Mouse (Mus musculus) adrenal gland (tissue): ENCODE data around the gene Adap1.

ENCODE experiments used
- intact Hi-C: fragments of 180-260 bp; cut with DNase I; formaldehyde crosslinking; loops from one replicate; pipeline ENCODE4 v1.15.1; 2025

Adap1 gene

DNA sequence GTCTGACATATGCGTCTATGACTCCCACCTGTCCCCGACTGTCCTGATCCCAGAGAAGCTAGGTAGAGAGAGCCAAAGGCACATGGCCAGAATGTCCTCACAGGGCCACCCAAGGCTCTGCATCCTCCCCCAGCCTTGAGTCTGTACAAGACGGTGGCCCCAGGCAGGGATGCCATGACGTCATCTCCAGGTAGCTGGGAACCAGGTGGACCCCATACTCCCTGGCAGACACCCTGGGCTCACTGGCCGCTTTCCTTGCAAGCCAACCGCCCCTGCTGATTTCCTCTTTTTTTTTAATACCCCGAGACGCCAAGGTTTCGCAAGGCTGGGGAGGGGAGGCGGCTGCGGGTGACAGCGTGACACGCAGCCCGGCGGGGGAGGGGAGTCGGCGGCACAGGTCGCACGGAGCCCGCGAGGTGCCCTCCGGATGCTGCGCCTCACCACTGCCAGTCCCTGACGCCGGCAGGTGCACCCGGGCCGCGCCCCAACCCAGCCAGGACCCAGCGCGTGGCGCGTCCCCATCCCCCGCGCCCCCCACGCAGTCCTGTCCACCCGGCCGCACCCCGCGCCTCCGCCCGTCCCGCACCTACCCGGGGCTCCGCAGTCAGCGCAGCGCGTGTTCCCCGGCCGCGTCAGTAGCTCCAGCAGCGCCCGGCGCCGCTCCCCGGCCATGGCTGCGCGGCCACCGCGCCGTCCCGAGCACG, 579 bp downstream of the Adap1 start:
- intact Hi-C loops: loop anchor here (1.0 to 10.0 kb wide), 2 partner anchors 43 to 480 kb away; no protein-coding TSS in a partner anchor

DNA sequence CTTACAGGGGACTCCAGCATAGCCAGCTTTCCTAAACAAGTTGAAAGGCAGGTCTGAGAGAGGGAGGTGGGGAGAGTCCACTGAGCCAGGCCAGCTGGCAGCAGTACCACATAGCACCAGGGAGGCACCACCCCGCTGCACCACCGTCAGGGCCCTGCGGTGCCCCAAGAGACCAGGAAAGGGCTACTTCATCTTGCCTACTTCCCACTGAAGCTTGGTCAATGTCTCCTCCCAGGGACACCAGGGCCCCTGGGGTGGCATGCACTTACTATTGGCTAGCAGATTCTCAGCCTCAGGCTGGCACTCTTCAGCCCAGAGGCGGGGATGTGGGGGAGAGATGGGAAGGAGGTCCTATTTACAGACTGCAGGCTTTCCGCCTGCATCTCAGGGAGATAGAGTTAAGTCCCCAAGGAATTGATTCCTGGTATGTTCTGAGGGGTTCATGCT, 1.4 kb downstream of the Adap1 start:
- intact Hi-C loops: loop anchor here (10.0 kb wide), 1 partner anchor 479 kb away; no protein-coding TSS in a partner anchor

DNA sequence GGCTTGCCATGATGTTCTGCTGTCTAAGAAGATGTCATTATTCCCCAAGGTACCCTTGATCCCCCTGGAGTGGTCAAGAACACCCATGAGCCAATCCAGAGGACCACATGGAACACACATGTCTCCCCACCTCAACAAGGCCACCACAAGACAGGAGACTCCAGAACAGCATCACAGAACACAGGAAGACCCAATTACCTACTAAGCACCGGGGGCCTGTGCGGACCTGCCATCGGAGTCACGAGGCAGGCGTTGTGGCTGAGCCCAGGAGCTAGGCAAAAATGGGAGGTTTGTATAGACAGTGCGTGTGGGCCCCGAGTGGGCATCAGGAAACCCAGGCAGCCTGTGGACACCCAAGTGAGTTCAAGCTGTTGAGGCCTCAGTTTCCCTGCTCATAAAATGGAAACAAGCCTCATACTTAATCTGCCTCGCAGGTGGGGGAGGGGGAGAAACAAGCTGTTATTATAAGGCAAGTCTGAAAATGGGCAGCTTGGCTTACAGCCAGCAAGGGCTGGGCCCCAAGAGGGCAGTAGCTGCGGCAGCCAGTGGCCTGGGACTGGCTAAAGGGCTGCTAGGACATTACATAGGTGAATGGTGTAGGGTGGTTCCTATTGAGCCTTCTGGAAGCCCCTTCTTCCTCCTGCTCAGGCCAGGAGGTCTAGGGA, 2.0 kb downstream of the Adap1 start:
- intact Hi-C loops: loop anchor here (10.0 kb wide), 1 partner anchor 479 kb away; no protein-coding TSS in a partner anchor

DNA sequence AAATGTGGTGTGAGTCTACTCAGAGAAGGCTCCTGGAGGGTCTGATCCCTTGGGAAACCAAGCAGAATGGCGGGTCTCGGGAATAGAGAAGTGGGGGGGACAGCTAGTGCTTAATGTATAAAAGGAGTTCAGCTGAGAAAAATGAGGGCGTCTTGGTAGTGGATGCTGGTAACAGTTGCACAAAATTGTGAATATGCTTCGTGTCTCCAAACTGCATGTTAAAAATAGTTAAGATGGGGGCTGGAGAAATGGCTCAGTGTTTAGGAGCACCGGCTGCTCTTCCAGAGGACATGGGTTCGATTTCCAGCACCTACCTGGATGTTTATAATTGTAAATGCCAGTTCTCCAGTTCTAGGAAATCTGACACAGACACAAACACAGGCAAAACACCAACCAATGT, 4.1 kb downstream of the Adap1 start:
- intact Hi-C loops: loop anchor here (10.0 kb wide), 1 partner anchor 477 kb away; no protein-coding TSS in a partner anchor

DNA sequence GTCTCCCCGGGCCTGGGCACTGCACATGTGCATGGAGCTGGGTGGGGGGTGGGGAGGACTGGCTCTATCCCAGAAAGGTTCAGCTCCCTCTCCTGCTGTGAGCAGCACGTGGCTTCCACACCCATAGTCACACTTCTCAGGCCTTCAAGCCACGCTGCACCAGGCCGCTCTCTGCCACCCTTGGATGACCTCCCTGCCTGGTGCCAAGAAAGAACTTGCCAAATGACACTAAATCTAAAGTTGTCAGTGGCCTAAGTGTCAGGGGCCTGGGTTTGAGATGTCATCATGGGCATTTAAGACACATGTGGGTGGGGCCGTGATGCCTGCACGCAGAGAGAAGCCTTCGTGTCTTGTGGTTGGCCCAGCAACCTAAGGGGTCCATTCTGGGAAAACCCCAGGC, 5.0 kb downstream of the Adap1 start:
- intact Hi-C loops: loop anchor here (10.0 kb wide), 1 partner anchor 476 kb away; no protein-coding TSS in a partner anchor

DNA sequence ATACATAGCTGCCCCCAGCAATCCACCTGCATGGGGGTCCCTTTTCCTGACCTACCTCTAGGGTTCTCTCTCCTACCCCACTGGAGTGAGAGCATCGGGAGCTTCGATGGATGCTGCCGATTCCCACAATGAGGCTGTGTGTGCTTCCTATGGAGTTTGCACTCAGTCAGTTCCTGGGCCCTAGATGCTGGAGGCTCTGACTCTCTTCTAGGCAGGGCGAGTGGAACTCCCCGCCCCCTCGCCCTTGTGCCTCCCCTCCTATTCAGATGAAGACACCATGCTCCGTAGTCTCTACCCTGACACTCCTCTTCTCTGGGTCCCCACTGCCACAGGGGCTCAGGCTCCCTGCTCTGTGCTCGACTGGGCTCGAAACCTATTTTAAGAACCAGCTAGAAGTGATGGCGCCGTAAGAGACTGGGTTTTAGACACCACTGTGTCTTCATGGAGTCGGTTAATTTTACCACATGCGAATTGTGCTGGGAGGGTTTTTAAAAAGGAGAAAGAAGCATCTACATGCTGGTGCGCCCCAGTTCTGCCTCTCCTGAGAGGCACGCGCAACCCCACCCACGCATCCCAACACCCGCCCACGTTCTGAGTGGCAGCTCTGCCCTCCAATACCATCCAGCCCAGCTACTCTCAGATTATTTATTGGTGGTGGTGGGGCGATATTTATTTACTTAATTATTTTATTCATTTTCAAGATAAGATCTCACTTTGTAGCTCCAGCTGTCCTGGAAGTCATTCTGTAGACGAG, 7.5 kb downstream of the Adap1 start:
- intact Hi-C loops: no loop called here

DNA sequence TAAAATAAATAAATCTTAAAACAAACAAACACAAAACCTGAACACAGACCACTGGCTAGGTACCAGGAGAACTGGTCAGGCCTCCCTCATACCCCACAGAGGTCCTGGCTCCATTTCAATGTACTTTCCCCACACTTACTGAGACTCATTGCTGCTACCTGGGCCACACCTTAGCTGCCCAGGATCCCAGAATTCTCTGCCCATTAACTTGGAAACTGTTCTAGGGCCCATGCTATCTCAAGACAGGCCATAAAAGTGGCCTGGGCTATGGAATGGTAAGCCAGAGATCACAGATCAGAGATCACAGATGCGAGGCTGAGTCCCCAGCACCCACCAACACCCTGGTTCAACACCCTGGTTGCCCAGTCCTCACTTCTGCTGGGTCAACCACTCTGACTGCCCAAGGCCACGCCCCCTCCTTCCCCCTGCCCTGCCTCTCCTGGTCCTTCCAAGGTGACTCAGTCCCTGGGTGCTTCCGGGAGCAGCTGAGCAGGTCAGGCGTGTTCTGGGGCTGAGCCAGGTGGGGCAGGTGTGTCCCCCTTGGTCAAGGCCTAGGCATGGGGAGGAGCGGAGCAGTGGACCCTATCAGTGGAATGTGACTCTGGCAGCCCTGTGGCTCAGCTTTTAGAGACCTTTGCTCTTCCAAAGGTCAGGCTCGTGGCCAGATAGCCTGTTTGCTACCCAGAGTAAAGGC, 8.3 kb downstream of the Adap1 start:
- intact Hi-C loops: no loop called here

DNA sequence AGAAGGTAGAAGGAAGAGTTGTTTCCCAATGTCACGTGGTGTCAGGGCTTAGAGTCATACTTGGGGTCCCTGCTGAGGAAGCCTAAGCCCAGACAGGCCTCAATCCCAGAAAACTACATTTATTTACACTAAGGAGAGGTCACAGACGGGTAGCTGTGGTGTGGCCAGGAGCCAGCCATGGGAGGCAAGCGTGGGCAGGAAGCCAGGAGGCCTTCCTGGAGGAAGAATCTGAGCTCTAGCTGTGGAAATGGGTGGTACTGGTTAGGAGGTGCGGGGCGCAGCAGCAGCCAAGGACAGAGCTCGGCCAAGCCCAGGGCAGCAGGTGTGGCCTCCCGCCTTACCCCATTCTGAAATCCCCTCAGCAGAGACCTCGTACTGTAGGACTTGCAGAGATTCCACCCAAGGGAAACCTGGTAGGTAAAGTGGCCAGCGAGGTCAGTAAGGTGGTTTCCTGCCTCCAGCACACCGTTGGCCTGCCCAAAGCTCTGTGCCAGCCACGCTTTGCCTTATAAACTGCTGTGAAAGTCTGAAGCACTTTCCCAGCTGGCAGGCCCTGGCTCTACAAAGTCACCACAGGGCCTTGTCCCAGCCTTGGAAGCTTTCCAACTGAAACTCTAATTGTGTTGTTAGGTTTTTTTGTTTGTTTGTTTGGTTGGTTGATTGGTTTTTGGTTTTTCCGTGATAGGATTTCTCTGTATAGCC, 10.3 kb downstream of the Adap1 start:
- intact Hi-C loops: no loop called here

DNA sequence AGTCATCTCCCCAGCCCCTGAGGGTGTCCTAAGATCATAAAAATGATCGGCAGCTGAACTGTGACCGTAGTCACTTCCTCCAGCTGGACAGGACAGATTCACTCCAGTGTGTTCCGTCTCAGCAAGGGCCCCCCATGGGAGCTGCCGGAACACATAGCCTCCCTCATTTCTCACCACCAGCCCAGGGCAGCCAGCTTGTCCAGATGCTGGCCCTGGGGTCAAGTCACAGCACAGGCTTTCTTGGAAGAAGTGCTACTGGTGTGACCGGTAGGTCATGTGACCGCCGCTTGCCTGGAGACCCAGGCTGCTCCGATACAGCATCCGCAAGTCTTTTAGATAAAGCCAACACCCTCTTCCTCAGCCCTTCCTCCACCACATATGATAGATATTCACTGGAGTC, 11.9 kb downstream of the Adap1 start:
- intact Hi-C loops: no loop called here

DNA sequence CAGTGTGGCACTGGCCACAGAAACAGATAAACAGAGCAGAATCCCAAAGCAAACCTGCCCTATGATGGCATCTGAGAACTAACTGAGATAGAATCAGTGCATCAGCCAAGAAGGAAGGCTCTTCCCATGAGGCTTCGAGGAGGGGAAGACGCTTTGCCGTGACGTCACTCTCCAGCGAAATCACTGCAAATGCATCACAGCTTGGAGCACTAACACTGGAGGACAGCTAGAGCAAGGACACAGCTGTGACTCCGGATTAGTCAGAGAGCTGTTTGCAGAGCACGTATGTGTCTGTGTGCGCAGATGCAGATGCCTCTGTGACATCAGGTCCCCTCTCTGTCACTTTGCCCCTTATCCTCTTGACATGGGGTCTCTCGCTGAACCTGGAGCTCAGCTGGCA, 13.6 kb downstream of the Adap1 start:
- intact Hi-C loops: no loop called here

DNA sequence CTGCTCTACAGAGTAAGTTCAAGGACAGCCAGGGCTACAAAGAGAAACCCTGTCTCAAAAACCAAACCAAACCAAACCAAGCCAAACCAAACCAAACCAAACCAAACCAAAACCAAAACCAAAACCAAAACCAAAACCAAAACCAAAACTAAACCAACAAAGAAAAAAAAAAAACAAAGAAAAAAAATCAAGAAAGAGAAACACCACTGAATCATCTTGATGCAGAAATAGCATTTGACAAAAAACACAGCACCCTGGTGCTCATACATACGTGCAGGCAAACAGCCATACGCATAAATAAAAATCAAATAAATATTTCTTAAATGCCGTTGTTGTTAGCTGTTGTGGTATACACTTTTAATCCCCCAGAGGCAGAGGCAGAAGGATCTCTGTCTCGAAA, 14.9 kb downstream of the Adap1 start:
- intact Hi-C loops: no loop called here

DNA sequence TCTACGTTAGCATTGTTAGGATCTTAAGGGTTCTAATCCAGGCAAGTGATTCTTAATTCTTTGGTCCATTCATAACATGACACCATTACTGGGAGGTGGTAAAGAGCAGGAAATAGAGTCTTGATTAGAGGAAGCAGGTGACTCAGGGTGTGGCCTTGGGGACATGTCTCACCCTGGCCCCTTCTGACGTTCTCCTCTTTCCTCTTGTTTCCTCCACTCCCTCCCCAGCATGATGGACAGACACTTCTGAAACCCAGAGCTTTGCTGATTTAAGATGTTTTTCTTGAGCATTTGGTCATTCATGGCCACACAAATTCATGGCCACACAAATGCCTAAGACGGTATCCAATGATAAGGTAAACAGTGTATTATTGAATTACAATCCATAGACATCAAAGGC, 15.5 kb downstream of the Adap1 start:
- intact Hi-C loops: no loop called here

DNA sequence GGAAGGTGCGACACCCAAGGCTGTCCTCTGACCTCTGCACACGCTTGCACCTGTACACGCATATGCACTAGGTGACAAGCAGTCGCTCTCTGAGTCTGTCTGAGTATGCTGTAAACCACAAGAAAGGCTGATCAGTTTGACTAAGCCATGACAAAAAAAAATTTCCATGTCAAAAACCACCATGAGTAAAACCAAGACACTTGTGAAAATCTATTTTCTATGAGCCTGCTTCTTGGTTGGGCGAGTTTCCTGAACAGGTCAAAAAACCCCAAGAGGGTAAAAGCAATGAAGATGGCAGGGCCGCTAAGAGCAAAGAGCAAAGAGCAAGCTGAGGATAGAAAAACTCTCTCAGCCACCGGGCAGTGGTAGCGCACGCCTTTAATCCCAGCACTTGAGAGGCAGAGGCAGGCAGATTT, 21.8 kb downstream of the Adap1 start:
- intact Hi-C loops: no loop called here

DNA sequence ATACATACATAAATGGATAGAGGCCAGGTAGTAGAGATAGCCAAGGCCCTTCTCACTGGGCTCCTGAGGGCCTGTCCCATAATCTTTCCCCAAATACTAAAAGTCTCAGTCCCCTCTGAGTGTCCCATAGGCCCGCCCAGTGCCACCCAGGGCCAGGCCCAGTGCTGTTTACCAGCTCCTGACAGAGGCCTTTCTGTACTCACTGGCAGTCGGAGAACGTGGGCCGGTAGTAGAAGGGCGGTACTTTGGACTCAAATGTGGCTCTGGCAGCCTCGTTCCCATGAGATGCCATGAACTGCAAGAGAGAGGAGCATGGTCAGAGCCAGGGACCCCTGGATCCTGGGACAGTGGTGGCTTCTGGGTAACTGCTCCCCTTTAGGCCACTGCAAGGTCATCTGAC, 23.3 kb downstream of the Adap1 start:
- intact Hi-C loops: no loop called here

DNA sequence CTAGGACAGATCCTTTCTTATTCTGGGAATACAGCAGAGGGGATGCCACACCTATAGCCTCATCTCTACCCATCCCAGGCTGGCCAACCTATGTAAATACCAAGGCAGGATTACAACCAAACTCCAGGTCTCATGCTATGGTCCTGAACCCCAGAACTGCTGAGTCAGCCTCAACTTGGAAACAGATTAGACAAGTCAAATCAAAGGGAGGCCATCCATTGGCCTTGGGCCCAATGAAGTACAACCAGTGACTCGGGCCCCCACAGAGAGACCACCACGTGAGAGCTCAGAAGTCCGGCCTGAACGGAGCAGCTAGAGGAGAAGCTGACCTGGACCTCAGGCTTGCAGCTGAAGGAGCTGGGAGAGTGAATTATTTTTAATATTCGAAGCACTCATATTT, 27.7 kb downstream of the Adap1 start:
- intact Hi-C loops: no loop called here

DNA sequence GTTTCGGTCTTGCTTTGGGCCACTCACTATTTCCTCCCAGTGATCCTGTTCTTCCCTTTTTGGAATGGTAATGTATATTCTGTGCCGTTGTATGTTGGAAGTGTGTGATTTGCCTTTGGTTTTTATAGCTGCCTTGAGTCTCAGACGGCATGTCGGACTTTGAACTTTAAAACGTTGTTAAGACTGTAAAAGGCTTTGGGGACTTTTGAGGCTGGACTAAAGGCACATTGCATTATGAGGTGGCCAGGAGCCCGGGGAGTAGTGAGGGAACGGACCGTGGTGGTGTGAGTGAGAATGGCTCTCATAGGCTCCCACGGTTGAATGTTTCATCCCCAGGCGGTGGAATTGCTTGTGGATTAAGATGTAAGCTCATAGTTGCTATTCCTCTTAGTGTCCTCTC, 28.3 kb downstream of the Adap1 start:
- intact Hi-C loops: no loop called here

DNA sequence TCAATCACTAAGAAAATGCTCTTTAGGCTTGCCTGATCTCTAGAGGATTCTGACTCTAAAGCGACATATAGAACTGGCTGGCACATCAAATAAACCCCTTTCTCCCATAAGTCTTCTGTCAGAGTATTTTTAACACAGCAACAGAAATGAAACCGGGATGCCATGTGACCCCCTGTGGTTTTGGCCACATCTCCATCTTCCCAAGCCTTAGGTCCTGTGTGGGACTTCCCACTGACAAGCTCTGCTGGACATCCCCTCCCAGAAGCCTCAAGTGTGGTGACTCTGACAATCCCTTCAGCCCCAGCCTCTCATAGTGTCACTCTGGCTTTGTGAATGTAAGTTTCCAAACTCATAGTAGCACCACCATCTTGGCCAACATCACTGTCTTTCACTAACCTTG, 31.3 kb downstream of the Adap1 start:
- intact Hi-C loops: no loop called here

DNA sequence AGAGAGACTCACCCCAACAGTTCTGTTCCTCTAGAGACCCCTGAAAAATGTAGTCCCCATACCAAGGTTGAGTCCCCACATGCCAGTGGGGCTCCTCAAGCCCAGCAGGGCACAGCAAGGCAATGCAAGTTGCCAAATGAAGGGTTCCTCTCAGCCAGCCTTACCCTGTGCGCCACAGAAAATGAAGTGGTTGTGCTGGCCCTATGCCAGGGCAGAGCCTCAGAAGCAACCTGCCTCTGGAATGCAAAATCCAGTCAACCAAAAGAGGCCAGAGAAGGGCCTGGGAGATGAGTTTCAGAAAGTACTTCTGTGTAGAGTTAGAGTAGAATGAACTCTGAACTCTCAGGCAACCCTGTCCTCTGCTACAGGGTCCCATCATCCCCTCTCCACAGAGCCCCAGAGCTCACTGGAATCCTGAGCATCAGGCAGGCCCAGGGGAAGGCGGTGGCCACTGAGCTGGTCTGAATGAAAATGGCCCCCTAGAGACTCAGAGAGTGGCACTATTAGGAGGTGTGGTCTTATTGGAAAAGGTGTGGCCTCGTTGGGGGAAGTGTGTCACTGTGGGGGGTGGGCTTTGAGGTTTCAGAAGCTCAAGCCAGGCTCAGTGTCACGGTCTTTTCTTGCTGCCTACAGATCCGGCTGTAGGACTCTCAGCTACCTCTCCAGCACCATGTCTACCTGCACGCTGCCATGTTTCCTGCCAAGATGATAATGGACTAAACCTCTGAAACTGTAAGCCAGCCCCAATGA, 33.4 kb downstream of the Adap1 start:
- intact Hi-C loops: no loop called here

DNA sequence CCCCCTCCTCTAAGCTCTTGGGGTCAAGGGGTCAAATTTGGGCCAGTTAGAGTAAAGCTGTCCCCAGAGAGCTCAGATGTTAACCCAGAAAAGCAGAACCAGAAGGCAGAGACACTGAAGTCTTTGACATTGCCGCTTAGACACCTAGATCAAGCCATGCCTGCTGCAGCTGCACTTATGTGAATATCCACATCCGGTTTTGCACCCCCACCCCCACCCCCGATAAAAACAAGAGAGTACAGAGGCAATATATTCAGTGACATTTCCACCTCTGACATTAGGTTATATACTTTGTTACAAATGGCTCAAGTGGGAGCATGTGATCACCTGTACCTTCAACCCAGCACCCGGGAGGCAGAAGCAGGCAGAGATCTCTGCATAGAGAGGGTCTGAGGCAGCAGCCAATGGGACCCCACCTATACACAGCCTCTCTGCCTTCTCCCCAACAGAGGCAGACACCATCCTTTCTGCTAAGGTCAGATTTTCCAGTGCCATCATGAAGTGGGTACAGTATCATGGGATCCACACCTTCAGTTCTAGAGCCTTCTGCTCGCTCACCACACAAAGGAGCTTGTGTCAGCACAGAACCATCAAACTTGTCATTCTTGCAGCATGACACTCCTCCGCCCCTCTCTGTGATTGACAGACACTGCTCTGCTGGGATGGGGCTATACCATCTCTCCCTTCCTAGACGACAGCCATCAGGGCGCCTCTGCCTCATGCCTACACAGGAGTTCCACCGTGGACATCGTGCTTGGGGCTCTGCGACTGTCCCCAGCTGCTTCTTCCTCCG, 34.8 kb downstream of the Adap1 start:
- intact Hi-C loops: no loop called here
